Mouse (Mus musculus): ENCODE measurements around the gene Zfp536. TPM values are rescaled to one million over a fixed set of nuclear protein-coding genes. Genes with fewer than 3 reads are reported as not detected.

Gene Zfp536
- 51.7 and 52.5 TPM in 2 replicates for polyA plus RNA-seq (2015; fragmentation: Nextera tagmentation; extraction: Ambion mirVana)

DNA sequence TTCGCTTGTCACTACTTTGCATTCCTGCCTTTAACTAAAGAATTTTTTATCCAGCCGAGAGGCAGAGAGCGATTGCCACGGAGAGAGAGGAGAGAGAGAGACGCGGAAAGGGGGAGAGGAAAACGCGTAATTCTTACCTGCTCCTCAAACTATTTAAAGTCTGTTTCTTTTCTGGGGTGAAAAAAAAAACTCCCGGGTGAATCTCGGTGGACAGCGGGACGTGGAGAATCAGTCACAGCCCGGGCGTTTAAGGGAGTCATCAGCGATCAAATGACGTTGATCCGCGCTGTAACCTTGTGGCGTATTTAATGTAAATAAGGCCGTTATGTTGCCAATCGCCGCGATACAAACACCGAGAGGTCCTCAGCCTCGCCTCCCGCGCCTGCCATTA lies at the start of gene Zfp536:
Zfp536 (minus strand) TSS at position 330 of the 391 bp plus-strand sequence.
- ATAC-seq (ENCODE audit: low read depth) = no peak
- WGBS = under 1% methylated on average over 27 of the region's 27 CpGs
- H3K9ac ChIP-seq = peak within 1 kb of the TSS; percentile 82
- peak within 1 kb of the TSS; percentile 86 for H3K4me2 ChIP-seq
- H3K27ac ChIP-seq (replicated peaks) = peak within 1 kb of the TSS; percentile 95
- H3K27me3 ChIP-seq = peaks cover 11% of the 10 kb centered on the region; the same call in 1 of the 2 replicates
- no peaks in the 10 kb centered on the region for H3K9me3 ChIP-seq
- H3K4me1 ChIP-seq (replicated peaks) = peaks cover 30% of the 10 kb centered on the region
- peak within 1 kb of the TSS; percentile 60 for H3K4me3 ChIP-seq
- no peaks in the 10 kb centered on the region for H3K36me3 ChIP-seq

DNA sequence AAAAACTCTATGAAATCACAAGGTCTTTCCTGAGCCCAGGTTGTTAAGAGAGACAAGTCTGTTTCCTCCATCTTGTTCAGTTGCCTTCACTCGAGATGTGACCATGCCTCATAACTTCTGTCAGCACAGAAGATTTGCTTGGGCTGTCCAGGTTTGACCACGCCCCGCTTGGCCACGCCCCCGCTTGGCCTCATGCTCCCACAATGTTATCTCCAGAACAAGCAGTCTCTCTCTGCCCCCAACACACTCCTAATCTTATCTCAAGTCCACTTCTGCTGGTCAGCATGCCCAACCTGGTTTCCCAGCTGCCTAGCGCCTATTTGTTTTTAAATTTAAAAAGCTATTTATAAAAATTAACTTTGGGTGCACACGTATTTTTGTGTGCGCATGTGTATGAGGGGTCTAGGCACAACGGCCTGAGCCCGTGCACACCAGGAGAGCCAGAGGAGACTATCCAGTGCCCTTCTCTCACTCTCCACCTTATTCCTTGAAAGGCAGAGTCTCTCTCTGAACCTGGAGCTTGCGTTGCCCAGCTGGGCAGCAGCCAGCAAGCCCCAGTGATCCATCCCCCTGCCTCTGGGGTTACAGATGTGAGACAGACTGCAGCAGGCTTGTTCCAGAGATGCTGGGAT lies 47.3 kb upstream of the Zfp536 start:
- no peaks in the 10 kb centered on the region for H3K27me3 ChIP-seq
- H3K9me3 ChIP-seq = no peaks in the 10 kb centered on the region
- 81% methylated on average over 11 of the region's 11 CpGs for WGBS
- H3K4me3 ChIP-seq = no peak overlapping the region
- ATAC-seq (ENCODE audit: low read depth) = no peak
- no peaks in the 10 kb centered on the region for H3K36me3 ChIP-seq
- H3K9ac ChIP-seq = no peak overlapping the region
- H3K4me1 ChIP-seq (replicated peaks) = no peaks in the 10 kb centered on the region
- H3K27ac ChIP-seq (replicated peaks) = no peak overlapping the region
- no peak overlapping the region for H3K4me2 ChIP-seq

DNA sequence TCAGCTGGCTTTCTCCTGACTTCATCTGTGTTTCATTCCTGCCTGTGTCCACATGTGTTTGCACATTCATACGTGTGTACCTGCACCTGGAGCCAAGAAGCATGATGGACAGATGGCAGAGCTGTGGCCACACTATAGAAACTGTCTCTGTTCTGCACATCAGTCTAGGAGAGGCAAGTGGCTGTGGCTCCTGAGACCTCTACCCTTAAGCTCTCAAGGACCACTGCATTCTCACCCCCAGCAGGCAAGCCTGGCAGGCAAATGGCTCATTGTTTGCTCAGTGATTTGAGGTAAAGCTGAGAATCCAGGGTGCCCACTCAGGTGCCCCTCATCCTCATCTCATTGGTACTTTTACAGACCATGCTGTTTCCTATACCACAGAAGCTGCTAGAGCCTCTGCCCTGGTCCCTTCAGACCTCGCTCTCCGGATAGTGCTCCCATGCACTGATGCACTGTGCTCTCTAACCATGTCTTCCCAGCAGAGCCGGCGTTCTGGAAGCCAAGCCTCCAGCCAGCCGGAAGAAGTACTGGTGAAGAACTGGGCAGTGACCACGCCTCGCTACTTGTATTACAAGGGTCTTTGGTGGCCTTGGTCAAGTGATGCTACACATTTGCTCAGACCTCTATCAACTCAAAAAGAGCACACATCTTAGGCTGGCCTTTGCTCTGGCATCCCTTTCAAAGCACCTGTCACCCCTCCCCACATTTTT lies 45.3 kb upstream of the Zfp536 start:
- Histone ChIP-seq H3K27me3 (no peaks in the 10 kb centered on the region), H3K9ac (no peak overlapping the region), H3K36me3 (no peaks in the 10 kb centered on the region), H3K4me3 (no peak overlapping the region), H3K27ac (replicated peaks) (no peak overlapping the region), H3K4me1 (replicated peaks) (no peaks in the 10 kb centered on the region), H3K9me3 (no peaks in the 10 kb centered on the region), H3K4me2 (no peak overlapping the region)
- WGBS = 90% methylated on average over 8 of the region's 8 CpGs
- ATAC-seq (ENCODE audit: low read depth) = no peak

DNA sequence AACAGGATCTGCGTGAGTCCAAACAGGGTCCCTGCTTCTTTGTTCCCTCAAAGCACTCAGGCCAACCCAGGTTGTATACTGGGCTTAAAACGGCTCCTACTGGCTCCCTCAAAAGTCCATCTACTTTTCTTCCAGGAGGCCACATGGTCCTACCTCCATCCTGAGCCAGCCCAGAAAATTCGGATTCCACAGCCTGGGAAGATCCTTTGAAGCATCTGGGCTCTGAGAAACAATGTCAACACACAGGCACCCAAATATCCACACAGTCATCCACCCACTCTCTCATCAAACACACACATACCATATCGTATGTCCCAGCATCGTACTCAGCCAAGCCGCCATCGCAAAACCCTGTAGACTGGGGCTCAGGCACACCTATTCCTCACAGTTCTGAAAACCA lies 43.5 kb upstream of the Zfp536 start:
- Histone ChIP-seq H3K9ac (no peak overlapping the region), H3K9me3 (no peaks in the 10 kb centered on the region), H3K4me3 (no peak overlapping the region), H3K4me2 (no peak overlapping the region), H3K36me3 (no peaks in the 10 kb centered on the region), H3K27me3 (no peaks in the 10 kb centered on the region), H3K27ac (replicated peaks) (no peak overlapping the region), H3K4me1 (replicated peaks) (no peaks in the 10 kb centered on the region)
- no peak for ATAC-seq (ENCODE audit: low read depth)
- WGBS = 93% methylated on average over 7 of the region's 7 CpGs

DNA sequence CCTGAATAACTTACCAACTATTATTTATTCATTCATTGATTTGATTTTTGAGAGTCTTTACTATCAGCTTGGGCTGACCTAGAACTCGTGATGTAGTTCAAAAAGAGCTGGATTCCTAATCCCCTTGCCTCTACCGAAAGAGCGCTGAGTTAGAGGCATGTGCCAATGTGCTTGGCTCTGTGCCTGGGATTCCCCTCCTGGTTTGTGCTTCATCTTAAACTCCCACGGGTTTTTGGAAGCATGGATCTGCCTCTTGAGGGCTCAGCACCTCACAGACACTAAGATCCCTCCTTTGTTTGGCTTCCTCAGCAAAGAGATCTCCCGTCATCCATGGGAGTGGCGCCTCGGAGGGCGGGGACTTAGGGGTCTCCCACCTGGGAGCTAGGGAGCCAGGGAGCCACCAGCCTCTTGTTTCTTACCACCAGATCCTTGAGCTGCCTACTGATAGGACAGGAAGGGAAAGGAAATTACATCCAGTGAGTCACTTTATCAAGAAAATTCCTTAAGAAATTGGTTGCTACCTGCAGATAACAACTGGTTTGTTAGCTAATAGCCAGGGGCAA lies 41.5 kb upstream of the Zfp536 start:
- H3K4me2 ChIP-seq = no peak overlapping the region

DNA sequence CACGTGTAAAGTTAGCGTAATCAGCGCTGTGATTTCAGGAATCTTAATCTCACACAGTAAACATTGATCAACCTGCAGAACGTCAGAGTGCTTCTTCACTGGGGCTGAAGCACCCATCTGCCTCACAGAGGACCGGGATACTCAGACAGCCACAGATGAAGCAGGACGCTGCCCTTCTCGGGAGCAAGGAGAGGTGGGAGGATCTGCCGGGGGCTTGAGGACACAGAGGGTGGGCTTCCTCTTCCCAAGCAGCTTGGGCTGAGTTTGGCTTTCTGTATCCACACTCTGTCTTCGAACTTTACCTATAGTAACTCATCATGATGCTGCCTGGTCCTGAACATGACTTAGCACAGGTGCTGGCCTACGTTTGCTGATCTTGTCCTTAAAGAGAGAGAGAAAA lies 40.2 kb upstream of the Zfp536 start:
- Histone ChIP-seq H3K4me1 (replicated peaks) (no peaks in the 10 kb centered on the region), H3K4me3 (no peak overlapping the region), H3K36me3 (no peaks in the 10 kb centered on the region), H3K27me3 (no peaks in the 10 kb centered on the region), H3K4me2 (no peak overlapping the region), H3K9me3 (no peaks in the 10 kb centered on the region), H3K27ac (replicated peaks) (no peak overlapping the region), H3K9ac (no peak overlapping the region)
- WGBS = 83% methylated on average over 10 of the region's 10 CpGs
- no peak for ATAC-seq (ENCODE audit: low read depth)

More for the DNA sequence above, 41.5 kb upstream of the Zfp536 start:
- Histone ChIP-seq H3K27ac (replicated peaks) (no peak overlapping the region), H3K9me3 (no peaks in the 10 kb centered on the region), H3K9ac (no peak overlapping the region), H3K27me3 (no peaks in the 10 kb centered on the region), H3K4me3 (no peak overlapping the region), H3K36me3 (no peaks in the 10 kb centered on the region), H3K4me1 (replicated peaks) (no peaks in the 10 kb centered on the region)
- ATAC-seq (ENCODE audit: low read depth) = no peak
- WGBS = 59% methylated on average over 8 of the region's 8 CpGs

DNA sequence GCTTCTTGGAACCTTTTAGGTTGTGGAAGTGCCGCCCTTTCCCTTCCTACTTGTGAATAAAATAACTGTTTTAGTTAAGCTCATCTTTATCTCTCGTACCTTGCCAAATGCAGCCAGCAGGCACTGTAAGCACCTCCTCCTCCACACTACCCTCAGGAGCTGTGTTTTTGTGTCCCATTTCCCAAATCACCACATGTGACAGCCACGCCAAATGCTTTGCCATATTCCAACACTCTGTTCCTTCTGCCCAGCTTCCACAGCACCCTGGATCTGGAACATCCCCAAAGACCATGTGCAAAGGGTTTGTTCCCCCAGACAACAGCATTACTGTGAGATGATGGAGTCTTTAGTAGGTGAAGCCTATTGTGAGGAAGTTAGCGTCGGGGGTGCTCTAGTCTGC lies 36.5 kb upstream of the Zfp536 start:
- no peak for ATAC-seq (ENCODE audit: low read depth)
- H3K9me3 ChIP-seq = no peaks in the 10 kb centered on the region
- H3K4me2 ChIP-seq = no peak overlapping the region
- no peak overlapping the region for H3K4me3 ChIP-seq
- no peaks in the 10 kb centered on the region for H3K27me3 ChIP-seq
- H3K4me1 ChIP-seq (replicated peaks) = no peaks in the 10 kb centered on the region
- H3K9ac ChIP-seq = no peak overlapping the region
- no peaks in the 10 kb centered on the region for H3K36me3 ChIP-seq
- WGBS = 93% methylated on average over 5 of the region's 5 CpGs
- H3K27ac ChIP-seq (replicated peaks) = no peak overlapping the region

DNA sequence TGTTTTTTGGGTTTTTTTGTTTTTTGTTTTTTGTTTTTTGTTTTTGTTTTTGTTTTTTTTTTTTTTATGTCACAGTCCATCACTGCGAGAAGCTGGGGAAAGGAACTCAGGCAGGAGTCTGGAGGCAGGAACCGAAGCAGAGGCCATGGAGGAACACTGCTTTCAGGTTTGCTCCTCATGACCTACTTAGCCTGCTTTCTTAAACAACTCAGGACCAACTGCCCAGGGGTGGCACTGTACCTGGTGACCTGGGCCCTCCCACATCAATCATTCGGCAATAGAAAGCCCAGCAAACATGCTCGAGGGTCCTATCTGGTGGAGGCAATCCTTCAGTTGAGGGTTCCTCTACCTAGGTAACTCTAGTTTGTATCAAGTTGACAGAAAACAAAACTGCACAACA lies 35.6 kb upstream of the Zfp536 start:
- Histone ChIP-seq H3K4me3 (no peak overlapping the region), H3K36me3 (no peaks in the 10 kb centered on the region), H3K27me3 (no peaks in the 10 kb centered on the region), H3K4me2 (no peak overlapping the region), H3K27ac (replicated peaks) (no peak overlapping the region), H3K4me1 (replicated peaks) (no peaks in the 10 kb centered on the region), H3K9me3 (no peaks in the 10 kb centered on the region), H3K9ac (no peak overlapping the region)
- ATAC-seq (ENCODE audit: low read depth) = no peak
- WGBS = 90% methylated on average over 4 of the region's 4 CpGs

DNA sequence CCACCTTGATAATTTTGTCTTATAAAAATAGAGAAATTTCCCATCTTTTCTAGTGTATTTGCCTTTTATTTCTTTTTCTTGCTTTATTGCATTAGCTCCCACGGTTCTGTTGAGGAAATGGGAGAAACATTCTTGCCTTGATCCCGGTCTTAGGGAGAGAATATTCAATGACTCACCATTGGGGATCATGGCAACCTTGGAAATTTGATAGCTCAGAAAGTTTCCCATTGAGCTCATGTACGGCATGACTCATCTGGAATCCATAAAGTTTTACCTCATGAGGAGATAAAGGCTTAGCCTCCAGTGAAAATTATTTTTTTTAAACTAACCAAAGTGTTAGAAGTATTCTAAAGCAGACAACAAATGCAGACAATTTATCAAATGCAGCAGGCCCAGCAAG lies 27.7 kb upstream of the Zfp536 start:
- H3K27me3 ChIP-seq = no peaks in the 10 kb centered on the region
- no peak overlapping the region for H3K9ac ChIP-seq
- no peak overlapping the region for H3K4me3 ChIP-seq
- H3K4me2 ChIP-seq = no peak overlapping the region
- no peaks in the 10 kb centered on the region for H3K36me3 ChIP-seq
- WGBS = 75% methylated on average over 3 of the region's 3 CpGs
- no peaks in the 10 kb centered on the region for H3K9me3 ChIP-seq
- H3K4me1 ChIP-seq (replicated peaks) = no peaks in the 10 kb centered on the region
- no peak for ATAC-seq (ENCODE audit: low read depth)
- no peak overlapping the region for H3K27ac ChIP-seq (replicated peaks)

DNA sequence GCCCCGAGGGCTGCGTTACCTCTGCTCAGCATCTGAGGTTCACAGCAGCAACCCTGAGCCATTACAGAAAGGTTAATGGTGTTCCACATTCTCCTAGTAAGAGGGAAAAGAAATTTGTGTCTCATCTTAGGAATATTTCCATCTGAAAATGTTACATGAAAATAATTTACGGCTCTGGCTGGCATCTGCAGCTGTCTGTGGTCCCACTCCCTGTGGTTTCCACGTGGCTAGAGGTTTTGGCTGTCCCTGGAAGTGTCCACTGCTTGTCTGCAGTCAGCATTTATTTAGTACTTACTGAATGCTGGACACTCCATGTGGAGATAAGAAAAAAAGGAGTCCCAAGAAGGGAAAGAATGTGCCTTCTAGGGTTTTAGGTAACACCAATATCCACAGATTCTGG lies 15.3 kb upstream of the Zfp536 start:
- peaks cover 21% of the 10 kb centered on the region for H3K4me1 ChIP-seq (replicated peaks)
- H3K27ac ChIP-seq (replicated peaks) = 0 out of 2 replicates have a peak overlapping the region, but pooled peaks have one; percentile 0
- no peaks in the 10 kb centered on the region for H3K9me3 ChIP-seq
- no peak overlapping the region for H3K9ac ChIP-seq
- no peak for ATAC-seq (ENCODE audit: low read depth)
- no peaks in the 10 kb centered on the region for H3K36me3 ChIP-seq
- WGBS = 59% methylated on average over 4 of the region's 4 CpGs
- H3K4me2 ChIP-seq = no peak overlapping the region
- no peak overlapping the region for H3K4me3 ChIP-seq
- H3K27me3 ChIP-seq = no peaks in the 10 kb centered on the region

DNA sequence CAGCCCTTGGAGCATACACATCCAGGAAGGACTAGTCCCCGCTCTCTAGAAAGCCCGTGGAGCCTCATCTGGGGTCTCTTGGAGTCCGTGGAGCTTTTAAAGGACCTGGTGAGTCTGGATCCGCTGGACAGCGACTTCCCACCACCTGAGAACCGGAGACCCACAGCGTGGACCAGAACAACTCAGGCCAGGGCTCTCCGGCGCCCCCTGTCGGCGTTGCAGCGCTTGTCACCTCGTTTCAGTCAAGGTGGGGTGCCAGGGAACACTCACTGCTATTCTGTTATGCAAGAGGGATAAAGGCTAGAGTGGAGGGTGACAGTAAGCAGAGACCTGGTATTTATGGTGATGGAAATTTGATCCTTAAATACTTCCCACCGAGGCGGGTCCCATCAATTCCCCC lies 2.1 kb upstream of the Zfp536 start:
- 4% methylated on average over 15 of the region's 15 CpGs for WGBS
- peaks cover 11% of the 10 kb centered on the region; the same call in 1 of the 2 replicates for H3K27me3 ChIP-seq
- H3K36me3 ChIP-seq = no peaks in the 10 kb centered on the region
- H3K27ac ChIP-seq (replicated peaks) = no peak overlapping the region
- no peak overlapping the region for H3K9ac ChIP-seq
- ATAC-seq (ENCODE audit: low read depth) = no peak
- peak overlapping the region; percentile 15; the same call in 1 of the 2 replicates for H3K4me2 ChIP-seq
- H3K9me3 ChIP-seq = no peaks in the 10 kb centered on the region
- peaks cover 15% of the 10 kb centered on the region for H3K4me1 ChIP-seq (replicated peaks)
- no peak overlapping the region for H3K4me3 ChIP-seq

DNA sequence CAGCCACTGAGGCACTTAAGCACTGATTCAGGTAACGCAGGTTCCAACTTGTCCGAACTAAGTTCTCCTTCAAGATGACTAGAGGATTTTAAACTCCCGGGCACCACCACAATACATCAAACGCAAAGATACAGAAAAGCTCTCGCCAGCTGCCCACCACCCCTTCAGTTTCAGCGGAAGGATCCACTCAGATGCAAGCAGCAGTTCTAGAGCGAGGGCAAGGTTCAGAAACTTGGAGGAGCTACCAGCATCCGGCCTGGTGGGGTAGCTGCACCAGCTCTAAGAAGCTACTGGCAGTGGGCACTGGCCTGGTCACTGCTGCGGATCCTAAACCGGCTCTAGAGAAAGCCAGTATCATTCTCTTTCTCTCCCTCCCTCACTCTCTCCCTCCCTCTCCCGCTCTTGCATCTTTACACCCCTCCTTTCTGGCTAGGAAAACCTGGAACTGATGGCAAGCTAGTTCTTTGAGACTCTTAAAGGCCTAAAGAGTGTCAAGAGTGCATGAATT lies 1.1 kb upstream of the Zfp536 start:
- H3K9me3 ChIP-seq = no peaks in the 10 kb centered on the region

More for the DNA sequence above, 1.1 kb upstream of the Zfp536 start:
- H3K27ac ChIP-seq (replicated peaks) = no peak overlapping the region
- no peak overlapping the region for H3K9ac ChIP-seq
- ATAC-seq (ENCODE audit: low read depth) = no peak
- no peak overlapping the region for H3K4me3 ChIP-seq
- peaks cover 11% of the 10 kb centered on the region; the same call in 1 of the 2 replicates for H3K27me3 ChIP-seq
- H3K36me3 ChIP-seq = no peaks in the 10 kb centered on the region
- H3K4me1 ChIP-seq (replicated peaks) = peaks cover 18% of the 10 kb centered on the region
- 23% methylated on average over 11 of the region's 11 CpGs for WGBS
- H3K4me2 ChIP-seq = no peak overlapping the region
